Mouse (Mus musculus) heart, adult 2 months (tissue): ENCODE data around the gene Olfr1466. TPM values are rescaled to one million over a fixed set of nuclear protein-coding genes. Genes with fewer than 3 reads are reported as not detected.

Source experiments
- DNase-seq, 2 experiments: peaks; one replicate each; pipeline ENCODE4 v3.0.0; 2021
- H3K27ac ChIP-seq: fragments of 200-600 bp; 2 replicates; pipeline ENCODE4 v1.8.1; 2022
- H3K27me3 ChIP-seq: fragments of 200-500 bp; 2 replicates; pipeline ENCODE4 v1.6.1; 2012; ENCODE audit warnings: mild to moderate bottlenecking, low read length, inconsistent platforms, mixed read lengths; ENCODE audit not compliant: control insufficient read depth, insufficient read depth
- H3K36me3 ChIP-seq: fragments of 200-500 bp; 2 replicates; pipeline ENCODE4 v1.6.1; 2012; ENCODE audit warnings: low read length, inconsistent platforms; ENCODE audit not compliant: control insufficient read depth, insufficient read depth
- H3K4me1 ChIP-seq: fragments of 200-500 bp; 2 replicates; pipeline ENCODE4 v1.6.1; 2011; ENCODE audit warnings: low read length; ENCODE audit not compliant: control insufficient read depth, insufficient read depth
- H3K4me3 ChIP-seq: fragments of 200-600 bp; 2 replicates; pipeline ENCODE4 v1.8.1; 2022
- H3K79me2 ChIP-seq: fragments of 200-500 bp; replicated peaks from 2 replicates; pipeline ENCODE4 v1.6.1; 2012; ENCODE audit warnings: mild to moderate bottlenecking, inconsistent platforms, low read length, moderate library complexity, mixed read lengths; ENCODE audit not compliant: control insufficient read depth, insufficient read depth
- H3K9ac ChIP-seq: fragments of 200-500 bp; 2 replicates; pipeline ENCODE4 v1.6.1; 2012; ENCODE audit warnings: low read depth, mild to moderate bottlenecking, control low read depth, inconsistent platforms, low read length, mixed read lengths
- CTCF ChIP-seq: fragments of 200-600 bp; IDR thresholded peaks from 2 replicates; pipeline ENCODE4 v1.8.1; 2022; ENCODE audit warnings: antibody characterized with exemption, mild to moderate bottlenecking, moderate library complexity
- EP300 ChIP-seq: fragments of 200-500 bp; IDR thresholded peaks from 2 replicates; pipeline ENCODE4 v1.6.1; 2011; ENCODE audit warnings: low read depth, low read length, control low read depth; ENCODE audit not compliant: insufficient read depth
- POLR2A ChIP-seq: fragments of 200-500 bp; IDR thresholded peaks from 2 replicates; pipeline ENCODE4 v1.6.1; 2011; ENCODE audit warnings: mild to moderate bottlenecking, low read depth, low read length, control low read depth; ENCODE audit not compliant: insufficient read depth
- WGBS: fragments of 180-500 bp; shearing (Covaris S2); methylation state at CpG from one replicate; pipeline ENCODE4 v1.1.7; 2018; 5-methylcytosine and 5-hydroxymethylcytosine counted together
- intact Hi-C: fragments of 180-260 bp; cut with DNase I; formaldehyde crosslinking; loops from one replicate; pipeline ENCODE4 v1.15.1; 2025
- long read RNA-seq: library from polyadenylated mRNA; stranded (forward); transcript quantifications from one replicate; pipeline ENCODE4 v2.0.0, GENCODE M21; 2021
- polyA plus RNA-seq: library from polyadenylated mRNA; depleted of rRNA; stranded (reverse); fragments of >200 nt; gene quantifications from 2 replicates; pipeline ENCODE4 v1.2.3, GENCODE M21; 2012; rRNA removed
- total RNA-seq, 2 experiments: library from RNA; stranded (reverse); gene quantifications; 2 replicates each; pipeline ENCODE4 v1.2.3; 2021

Olfr1466 gene
- not detected for total RNA-seq
- not detected in 2 replicates for polyA plus RNA-seq
- long read RNA-seq, result 0 reads

DNA sequence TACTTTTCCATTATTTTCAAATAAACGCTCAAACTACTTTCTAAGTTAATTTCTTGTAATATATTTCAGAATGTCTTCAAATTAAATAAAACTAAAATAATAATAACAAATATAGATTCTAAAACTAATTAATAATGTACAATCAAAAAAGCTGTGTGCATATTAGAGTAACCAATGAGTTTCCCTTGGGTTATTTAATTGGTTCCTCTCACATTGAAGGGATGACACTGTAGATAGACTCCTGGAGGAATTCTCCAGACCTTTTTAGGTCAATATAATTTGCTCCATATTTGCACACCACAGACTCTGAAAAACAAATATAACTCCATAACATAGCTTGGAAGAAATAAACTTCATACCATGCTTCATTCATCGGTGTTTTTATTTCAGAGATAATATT, at the start of gene Olfr1466:
Olfr1466 (plus strand) TSS at position 301 of the 400 bp plus-strand sequence.
- H3K4me1 ChIP-seq, result no peaks in the 10 kb centered on the region
- H3K36me3 ChIP-seq, result no peaks in the 10 kb centered on the region
- no peak within 1 kb of the TSS for H3K27ac ChIP-seq
- H3K4me3 ChIP-seq, result no peak within 1 kb of the TSS
- no peak for DNase-seq
- no peak within 1 kb of the TSS for H3K9ac ChIP-seq
- WGBS, result 78% methylated on average over 2 of the region's 2 CpGs
- TF ChIP-seq POLR2A, result no peak
- no peak for TF ChIP-seq CTCF
- no peak for TF ChIP-seq EP300
- no peaks in the 10 kb centered on the region for H3K79me2 ChIP-seq
- no peaks in the 10 kb centered on the region for H3K27me3 ChIP-seq
- intact Hi-C loops, result no loop called here

DNA sequence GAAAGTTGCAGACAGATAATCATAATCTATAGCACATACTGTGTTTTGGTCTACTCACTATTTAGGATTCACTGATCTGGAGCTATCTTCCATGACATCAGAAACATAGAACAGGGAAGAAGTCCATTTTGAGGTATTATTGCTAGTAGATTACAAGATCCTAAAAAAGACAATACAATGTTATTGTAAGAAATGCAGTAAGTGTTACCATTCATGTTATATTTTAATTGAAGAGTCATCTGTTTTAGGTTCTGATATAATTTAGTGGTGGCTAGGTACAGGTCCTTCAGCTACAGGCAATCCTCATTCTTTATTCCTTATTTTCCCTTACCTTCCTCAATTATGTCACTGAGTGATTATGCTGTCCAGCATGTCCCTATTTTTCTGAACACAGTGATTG, 23.2 kb upstream of the Olfr1466 start, which contains the start of gene Olfr1465:
Olfr1465 (minus strand) TSS at position 101 of the 400 bp plus-strand sequence.
- intact Hi-C loops, result loop anchor here (5.0 kb wide), 1 partner anchor 33 kb away; no protein-coding TSS in a partner anchor
- Histone ChIP-seq H3K79me2 (no peaks in the 10 kb centered on the region), H3K4me3 (no peak within 1 kb of the TSS), H3K27ac (no peak within 1 kb of the TSS), H3K4me1 (no peaks in the 10 kb centered on the region), H3K36me3 (no peaks in the 10 kb centered on the region), H3K9ac (no peak within 1 kb of the TSS), H3K27me3 (no peaks in the 10 kb centered on the region)
- TF ChIP-seq POLR2A, result no peak
- TF ChIP-seq CTCF, result no peak
- no peak for TF ChIP-seq EP300
- no peak for DNase-seq

DNA sequence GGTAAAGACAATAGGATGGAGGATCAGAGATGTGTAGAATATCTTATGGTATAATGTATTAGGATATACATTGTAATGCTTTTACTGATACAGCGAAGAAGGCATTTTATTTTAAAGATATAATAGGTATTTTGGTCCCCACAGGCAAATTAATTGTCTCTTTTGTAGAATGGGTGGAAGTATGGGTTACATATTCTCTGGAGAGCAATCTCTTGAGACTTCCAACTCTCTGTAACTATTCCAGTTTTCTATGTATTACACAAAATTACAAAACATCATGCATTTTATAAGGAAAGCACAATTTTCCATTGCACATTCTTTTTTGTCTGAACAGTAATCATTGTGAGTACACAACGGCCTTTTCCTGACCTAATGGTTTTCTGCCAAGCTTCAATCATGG, 23.3 kb downstream of the Olfr1466 start, which contains the start of gene Olfr1467:
Olfr1467 (plus strand) TSS at position 301 of the 400 bp plus-strand sequence.
- DNase-seq, result no peak
- Histone ChIP-seq H3K79me2 (no peaks in the 10 kb centered on the region), H3K9ac (no peak within 1 kb of the TSS), H3K4me3 (no peak within 1 kb of the TSS), H3K27ac (no peak within 1 kb of the TSS), H3K27me3 (no peaks in the 10 kb centered on the region), H3K4me1 (no peaks in the 10 kb centered on the region), H3K36me3 (no peaks in the 10 kb centered on the region)
- intact Hi-C loops, result no loop called here
- TF ChIP-seq EP300 (no peak), POLR2A (no peak), CTCF (no peak)
- 48% methylated on average over 2 of the region's 2 CpGs for WGBS

Other genes with a start within 250 kb of the Olfr1466 start
- gene Olfr1457, start 241.0 kb upstream of the Olfr1466 start, total RNA-seq, result not detected
- gene Olfr1457, start 241.0 kb upstream of the Olfr1466 start, polyA plus RNA-seq, result not detected in 2 replicates
- gene Olfr1458, start 232.1 kb upstream of the Olfr1466 start, total RNA-seq, result not detected
- gene Olfr1458, start 232.1 kb upstream of the Olfr1466 start, polyA plus RNA-seq, result not detected in 2 replicates
- gene Olfr1459, start 189.3 kb upstream of the Olfr1466 start, total RNA-seq, result not detected
- gene Olfr1459, start 189.3 kb upstream of the Olfr1466 start, polyA plus RNA-seq, result not detected in 2 replicates
- not detected for gene Olfr1461, start 175.9 kb upstream of the Olfr1466 start, total RNA-seq
- not detected in 2 replicates for gene Olfr1461, start 175.9 kb upstream of the Olfr1466 start, polyA plus RNA-seq
- not detected for gene Olfr1462, start 153.1 kb upstream of the Olfr1466 start, total RNA-seq
- gene Olfr1462, start 153.1 kb upstream of the Olfr1466 start, polyA plus RNA-seq, result not detected in 2 replicates
- not detected for gene Olfr1463, start 107.5 kb upstream of the Olfr1466 start, total RNA-seq
- not detected in 2 replicates for gene Olfr1463, start 107.5 kb upstream of the Olfr1466 start, polyA plus RNA-seq
- not detected for gene Olfr1465, start 23.3 kb upstream of the Olfr1466 start, total RNA-seq
- gene Olfr1465, start 23.3 kb upstream of the Olfr1466 start, polyA plus RNA-seq, result not detected in 2 replicates
- gene Olfr1467, start 23.4 kb downstream of the Olfr1466 start, total RNA-seq, result not detected
- gene Olfr1467, start 23.4 kb downstream of the Olfr1466 start, polyA plus RNA-seq, result not detected in 2 replicates
- not detected for gene Olfr1469, start 69.0 kb downstream of the Olfr1466 start, total RNA-seq
- gene Olfr1469, start 69.0 kb downstream of the Olfr1466 start, polyA plus RNA-seq, result not detected in 2 replicates
- gene Olfr1471, start 104.5 kb downstream of the Olfr1466 start, total RNA-seq, result not detected
- gene Olfr1471, start 104.5 kb downstream of the Olfr1466 start, polyA plus RNA-seq, result not detected in 2 replicates
- gene Olfr1472, start 117.2 kb downstream of the Olfr1466 start, total RNA-seq, result not detected
- gene Olfr1472, start 117.2 kb downstream of the Olfr1466 start, polyA plus RNA-seq, result not detected in 2 replicates
- gene Olfr1474, start 130.7 kb downstream of the Olfr1466 start, total RNA-seq, result not detected
- not detected in 2 replicates for gene Olfr1474, start 130.7 kb downstream of the Olfr1466 start, polyA plus RNA-seq
- not detected for gene Olfr1475, start 141.3 kb downstream of the Olfr1466 start, total RNA-seq
- gene Olfr1475, start 141.3 kb downstream of the Olfr1466 start, polyA plus RNA-seq, result not detected in 2 replicates
- not detected for gene Olfr1477, start 161.7 kb downstream of the Olfr1466 start, total RNA-seq
- gene Olfr1477, start 161.7 kb downstream of the Olfr1466 start, polyA plus RNA-seq, result not detected in 2 replicates
- not detected for gene Olfr1480, start 189.1 kb downstream of the Olfr1466 start, total RNA-seq
- not detected in 2 replicates for gene Olfr1480, start 189.1 kb downstream of the Olfr1466 start, polyA plus RNA-seq
- gene Olfr1484, start 244.6 kb downstream of the Olfr1466 start, total RNA-seq, result not detected
- gene Olfr1484, start 244.6 kb downstream of the Olfr1466 start, polyA plus RNA-seq, result not detected in 2 replicates